Mouse (Mus musculus) macrophage (primary cell): ENCODE measurements around the gene Fer. TPM values are rescaled to one million over a fixed set of nuclear protein-coding genes. Genes with fewer than 3 reads are reported as not detected.

Source experiments
- H3K27ac ChIP-seq: fragments of 350-480 bp; formaldehyde crosslinking; 2 replicates; pipeline ENCODE4 v1.9.0; 2021
- H3K36me3 ChIP-seq: fragments of 350-480 bp; formaldehyde crosslinking; 2 replicates; pipeline ENCODE4 v1.9.0; 2021; ENCODE audit errors: inconsistent target
- H3K4me3 ChIP-seq: fragments of 350-480 bp; formaldehyde crosslinking; 2 replicates; pipeline ENCODE4 v1.9.0; 2021; ENCODE audit errors: inconsistent target
- H3K79me2 ChIP-seq: fragments of 350-480 bp; formaldehyde crosslinking; 2 replicates; pipeline ENCODE4 v1.9.0; 2021; ENCODE audit errors: inconsistent target
- WGBS: methylation state at CpG from one replicate; pipeline ENCODE4 v1.1.7; 2026; ENCODE audit warnings: inconsistent platforms; ENCODE audit not compliant: missing documents; 5-methylcytosine and 5-hydroxymethylcytosine counted together
- polyA plus RNA-seq: library from polyadenylated mRNA; stranded (reverse); fragments of 250-400 nt; gene quantifications from 3 replicates; pipeline ENCODE4 v1.2.4, GENCODE M21; 2018; ENCODE audit warnings: inconsistent platforms

Gene Fer
- polyA plus RNA-seq, 1 experiment from 2014 or later: 24.8 TPM

DNA sequence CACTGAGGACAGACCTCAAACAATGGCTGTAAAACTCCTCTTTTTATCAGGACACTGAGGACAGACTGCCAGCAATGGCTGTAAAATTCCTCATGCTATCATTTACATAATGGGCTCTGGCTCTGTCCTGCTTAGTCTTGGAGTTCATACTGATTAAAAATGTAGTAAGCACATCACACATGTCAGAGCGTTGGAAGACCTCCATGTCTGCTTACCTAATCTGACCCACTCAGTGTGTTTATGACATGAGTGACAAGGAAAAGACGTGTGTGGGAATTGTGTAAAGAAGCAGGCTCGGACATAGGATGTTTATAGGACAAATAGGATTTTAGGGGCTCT lies 237.3 kb downstream of the Fer start:
- no peaks in the 10 kb centered on the region for H3K79me2 ChIP-seq
- WGBS: 87% methylated on average over 3 of the region's 3 CpGs
- no peak overlapping the region for H3K27ac ChIP-seq
- H3K4me3 ChIP-seq: no peak overlapping the region
- H3K36me3 ChIP-seq: no peaks in the 10 kb centered on the region

GRCm38 (mm10) chr17:64108773-64109172 lies 245.9 kb downstream of the Fer start:
- Histone ChIP-seq H3K27ac (no peak overlapping the region), H3K4me3 (no peak overlapping the region), H3K79me2 (no peaks in the 10 kb centered on the region), H3K36me3 (no peaks in the 10 kb centered on the region)
- 94% methylated on average over 5 of the region's 5 CpGs for WGBS

- over 99% methylated on average over 8 of the region's 8 CpGs for WGBS
- Histone ChIP-seq H3K79me2 (no peaks in the 10 kb centered on the region), H3K27ac (no peak overlapping the region), H3K36me3 (no peaks in the 10 kb centered on the region), H3K4me3 (no peak overlapping the region)
Measured at GRCm38 (mm10) chr17:64109871-64110270, 247.0 kb downstream of the Fer start.

- Histone ChIP-seq H3K36me3 (no peaks in the 10 kb centered on the region), H3K27ac (no peak overlapping the region), H3K79me2 (no peaks in the 10 kb centered on the region), H3K4me3 (no peak overlapping the region)
- WGBS: 94% methylated on average over 5 of the region's 5 CpGs
Measured at GRCm38 (mm10) chr17:64113625-64114024, 250.8 kb downstream of the Fer start.

GRCm38 (mm10) chr17:64116762-64117161 lies 253.9 kb downstream of the Fer start:
- Histone ChIP-seq H3K27ac (no peak overlapping the region), H3K36me3 (no peaks in the 10 kb centered on the region), H3K79me2 (no peaks in the 10 kb centered on the region), H3K4me3 (no peak overlapping the region)
- 97% methylated on average over 6 of the region's 6 CpGs for WGBS

GRCm38 (mm10) chr17:64119697-64120288 lies 256.9 kb downstream of the Fer start:
- no peaks in the 10 kb centered on the region for H3K36me3 ChIP-seq
- no peak overlapping the region for H3K27ac ChIP-seq
- no peak overlapping the region for H3K4me3 ChIP-seq
- no peaks in the 10 kb centered on the region for H3K79me2 ChIP-seq
- 97% methylated on average over 5 of the region's 5 CpGs for WGBS

- H3K36me3 ChIP-seq: no peaks in the 10 kb centered on the region
- 96% methylated on average over 11 of the region's 11 CpGs for WGBS
- H3K79me2 ChIP-seq: no peaks in the 10 kb centered on the region
- no peak overlapping the region for H3K27ac ChIP-seq
- no peak overlapping the region for H3K4me3 ChIP-seq
Measured at GRCm38 (mm10) chr17:64122556-64122955, 259.7 kb downstream of the Fer start.

DNA sequence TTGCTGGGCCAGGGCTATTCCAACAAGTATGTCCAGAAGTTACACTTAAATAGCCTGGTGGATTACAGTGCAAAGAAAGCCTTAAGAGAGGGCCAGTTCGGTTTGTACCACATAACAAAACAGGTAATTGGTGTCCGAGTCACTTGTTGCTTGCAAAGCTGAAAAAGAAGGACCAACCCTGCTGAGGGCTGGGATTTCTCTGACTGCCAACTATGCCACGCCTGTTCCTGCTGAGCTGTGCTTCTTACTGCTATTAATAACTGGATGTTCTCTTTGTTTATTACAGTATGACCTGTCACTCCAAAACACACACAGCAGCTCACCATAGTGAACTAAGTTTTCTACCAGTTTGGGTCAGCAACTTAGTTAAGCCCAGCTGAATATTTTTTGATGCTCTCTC lies 260.9 kb downstream of the Fer start:
- Histone ChIP-seq H3K27ac (no peak overlapping the region), H3K4me3 (no peak overlapping the region), H3K79me2 (no peaks in the 10 kb centered on the region), H3K36me3 (no peaks in the 10 kb centered on the region)
- WGBS: 83% methylated on average over 3 of the region's 3 CpGs

GRCm38 (mm10) chr17:64126904-64127303 lies 264.0 kb downstream of the Fer start:
- H3K36me3 ChIP-seq: no peaks in the 10 kb centered on the region
- WGBS: 97% methylated on average over 5 of the region's 5 CpGs

GRCm38 (mm10) chr17:64129750-64130149 lies 266.9 kb downstream of the Fer start:
- 91% methylated on average over 2 of the region's 2 CpGs for WGBS
- H3K36me3 ChIP-seq: no peaks in the 10 kb centered on the region
- no peak overlapping the region for H3K4me3 ChIP-seq
- no peak overlapping the region for H3K27ac ChIP-seq
- no peaks in the 10 kb centered on the region for H3K79me2 ChIP-seq

More at GRCm38 (mm10) chr17:64126904-64127303, 264.0 kb downstream of the Fer start:
- Histone ChIP-seq H3K79me2 (no peaks in the 10 kb centered on the region), H3K4me3 (no peak overlapping the region), H3K27ac (no peak overlapping the region)

DNA sequence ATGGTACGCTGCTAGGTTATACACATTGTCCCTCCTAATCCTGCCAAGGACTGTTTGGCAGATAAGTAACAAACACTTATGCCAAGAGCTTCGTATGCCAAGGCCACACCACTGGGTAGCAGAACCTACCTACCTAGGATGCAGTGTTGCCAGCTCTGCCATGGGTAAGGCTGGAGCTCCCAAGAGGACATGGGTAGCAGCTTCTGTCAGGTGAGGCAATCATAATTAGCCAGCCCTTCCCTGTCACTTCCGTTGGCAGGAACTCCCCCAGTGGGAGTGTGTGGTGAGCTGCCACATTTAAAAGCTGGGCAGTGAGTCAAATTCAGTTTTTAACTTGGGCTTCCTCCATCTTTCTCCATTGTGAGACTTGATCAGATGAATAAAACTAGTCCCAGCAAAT lies 267.5 kb downstream of the Fer start:
- H3K27ac ChIP-seq: no peak overlapping the region
- 43% methylated on average over 3 of the region's 3 CpGs for WGBS
- H3K4me3 ChIP-seq: no peak overlapping the region

DNA sequence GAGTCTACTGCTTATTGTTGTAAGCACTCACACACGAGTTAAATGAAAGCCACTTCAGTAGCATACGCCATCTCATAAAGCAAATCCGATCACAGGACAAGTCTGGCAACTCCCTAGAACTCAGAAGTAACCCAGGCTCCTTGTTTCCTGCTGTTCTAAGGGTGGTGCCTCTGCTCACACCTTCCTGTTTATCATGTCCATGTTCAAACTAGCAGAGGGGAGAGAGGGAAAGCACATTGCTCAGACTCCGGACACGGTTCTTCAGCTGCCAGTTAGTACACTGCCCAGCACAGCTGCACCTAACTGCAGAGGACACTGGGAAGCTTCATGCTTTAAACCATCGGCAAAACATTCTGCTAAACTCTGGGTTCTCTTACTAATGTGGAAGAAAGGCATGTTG lies 269.3 kb downstream of the Fer start:
- Histone ChIP-seq H3K27ac (no peak overlapping the region), H3K4me3 (no peak overlapping the region), H3K36me3 (no peaks in the 10 kb centered on the region), H3K79me2 (no peaks in the 10 kb centered on the region)
- 84% methylated on average over 6 of the region's 6 CpGs for WGBS

More for the DNA sequence above, 267.5 kb downstream of the Fer start:
- H3K79me2 ChIP-seq: no peaks in the 10 kb centered on the region
- no peaks in the 10 kb centered on the region for H3K36me3 ChIP-seq

DNA sequence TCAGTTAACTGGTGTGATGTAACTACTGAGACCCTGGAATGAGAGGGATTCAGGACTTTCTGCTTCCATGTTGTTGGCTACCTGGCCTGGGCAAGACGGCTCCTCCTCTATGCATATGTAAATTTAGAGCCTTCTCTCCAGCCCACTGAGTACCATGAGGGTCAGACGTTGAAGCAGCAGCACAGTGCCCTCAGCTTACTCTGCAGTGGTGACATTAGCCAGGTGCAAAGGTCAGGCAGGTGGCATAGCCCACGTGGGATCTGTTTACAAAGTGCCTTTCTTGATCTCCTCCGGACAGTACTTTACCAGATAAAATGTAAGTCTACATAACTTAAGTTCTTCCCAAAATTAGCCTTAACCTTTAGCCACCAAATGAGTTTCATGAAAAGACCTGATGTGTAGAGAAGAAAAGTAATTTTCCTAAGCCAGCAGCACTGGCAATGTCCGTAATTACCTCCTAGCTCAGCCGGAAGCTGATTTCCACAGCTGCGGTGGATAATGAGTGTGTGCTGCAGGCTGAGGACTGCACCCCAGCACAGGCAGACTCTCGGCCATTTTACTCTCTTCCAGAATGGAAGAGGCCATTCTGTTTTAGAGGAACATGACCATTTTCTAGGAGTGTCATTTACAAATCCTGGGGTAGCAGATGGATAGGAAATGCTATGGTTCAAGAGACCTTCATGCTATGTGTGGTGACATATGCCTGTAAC lies 273.2 kb downstream of the Fer start:
- Histone ChIP-seq H3K4me3 (no peak overlapping the region), H3K27ac (no peak overlapping the region), H3K79me2 (no peaks in the 10 kb centered on the region), H3K36me3 (peaks cover 22% of the 10 kb centered on the region; the same call in 1 of the 2 replicates)
- 91% methylated on average over 8 of the region's 8 CpGs for WGBS

GRCm38 (mm10) chr17:64138036-64138717 lies 275.3 kb downstream of the Fer start:
- no peak overlapping the region for H3K4me3 ChIP-seq
- H3K36me3 ChIP-seq: peaks cover 22% of the 10 kb centered on the region; the same call in 1 of the 2 replicates
- H3K79me2 ChIP-seq: no peaks in the 10 kb centered on the region
- H3K27ac ChIP-seq: no peak overlapping the region
- WGBS: 90% methylated on average over 8 of the region's 8 CpGs

GRCm38 (mm10) chr17:64139231-64139915 lies 276.5 kb downstream of the Fer start:
- no peak overlapping the region for H3K4me3 ChIP-seq
- peaks cover 22% of the 10 kb centered on the region; the same call in 1 of the 2 replicates for H3K36me3 ChIP-seq
- H3K79me2 ChIP-seq: no peaks in the 10 kb centered on the region
- no peak overlapping the region for H3K27ac ChIP-seq
- 86% methylated on average over 10 of the region's 11 CpGs for WGBS
